Mouse (Mus musculus): ENCODE data around the gene Kcna1.
A peak's percentile ranks its signal among the peaks of the same experiment; 100 is the strongest.

Gene Kcna1

GRCm38 (mm10) chr6:126646381-126646780, at the start of gene Kcna1:
Gene Kcna1, minus strand, starts transcription at chr6:126646384.
- no peak for DNase-seq

GRCm38 (mm10) chr6:126687120-126687519, 40.9 kb upstream of the Kcna1 start:
- no peak for DNase-seq

- DNase-seq = no peak
Observed at GRCm38 (mm10) chr6:126685135-126685534, 39.0 kb upstream of the Kcna1 start.

- DNase-seq = no peak
Observed at GRCm38 (mm10) chr6:126678961-126679360, 32.8 kb upstream of the Kcna1 start.

GRCm38 (mm10) chr6:126667001-126667400, 20.8 kb upstream of the Kcna1 start:
- no peak for DNase-seq

- no peak for DNase-seq
Observed at GRCm38 (mm10) chr6:126666091-126666490, 19.9 kb upstream of the Kcna1 start.

GRCm38 (mm10) chr6:126664569-126664968, 18.4 kb upstream of the Kcna1 start:
- DNase-seq = no peak

- DNase-seq = no peak
Observed at GRCm38 (mm10) chr6:126657646-126658394, 11.6 kb upstream of the Kcna1 start.

GRCm38 (mm10) chr6:126653561-126653960, 7.4 kb upstream of the Kcna1 start:
- DNase-seq = no peak

- peak in 1 of 2 experiments; percentile 11 for DNase-seq
Observed at GRCm38 (mm10) chr6:126645644-126646358, 383 bp downstream of the Kcna1 start.

- DNase-seq = no peak
Observed at GRCm38 (mm10) chr6:126645044-126645541, 1.1 kb downstream of the Kcna1 start.

GRCm38 (mm10) chr6:126644181-126645043, 1.8 kb downstream of the Kcna1 start:
- peak in 1 of 2 experiments; percentile 3 for DNase-seq

GRCm38 (mm10) chr6:126643341-126644055, 2.7 kb downstream of the Kcna1 start:
- DNase-seq = peak in 1 of 2 experiments; percentile 3

- DNase-seq = peak in 1 of 2 experiments; percentile 7
Observed at GRCm38 (mm10) chr6:126642856-126643321, 3.3 kb downstream of the Kcna1 start.

GRCm38 (mm10) chr6:126628451-126628850, 17.7 kb downstream of the Kcna1 start:
- no peak for DNase-seq

- no peak for DNase-seq
Observed at GRCm38 (mm10) chr6:126618455-126618854, 27.7 kb downstream of the Kcna1 start.

- no peak for DNase-seq
Observed at GRCm38 (mm10) chr6:126610746-126611145, 35.4 kb downstream of the Kcna1 start.

GRCm38 (mm10) chr6:126609193-126609947, 36.8 kb downstream of the Kcna1 start:
- no peak for DNase-seq

GRCm38 (mm10) chr6:126601843-126602326, 44.3 kb downstream of the Kcna1 start:
- DNase-seq = no peak

GRCm38 (mm10) chr6:126599201-126599995, 46.8 kb downstream of the Kcna1 start:
- DNase-seq = no peak

All from thymus, postnatal 36 days (tissue).